Mouse (Mus musculus): Measurements from ENCODE around the gene Zfyve26.

DNA sequence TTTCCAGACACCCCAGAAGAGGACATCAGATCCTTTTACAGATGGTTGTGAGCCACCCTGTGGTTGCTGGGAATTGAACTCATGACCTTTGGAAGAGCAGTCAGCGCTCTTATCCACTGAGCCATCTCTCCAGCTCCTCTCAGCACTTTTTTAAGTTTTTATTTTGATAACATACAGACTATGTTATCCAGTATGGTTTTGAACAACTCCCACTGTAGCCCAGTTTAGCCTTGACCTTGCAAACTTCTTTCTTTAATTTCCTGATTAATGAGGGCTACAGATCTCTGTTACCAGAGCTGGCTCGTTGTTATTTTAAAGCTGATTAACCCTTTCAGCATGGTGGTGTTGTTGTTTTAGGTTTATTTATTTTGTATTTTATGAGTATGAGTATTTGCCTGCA is 30.1 kb upstream of the Zfyve26 start:
- no peak for TF ChIP-seq CTCF (IDR thresholded peaks at IDR 0.05; ENCODE audit: low read depth)
- TF ChIP-seq EP300 (IDR thresholded peaks at IDR 0.05; ENCODE audit: low read depth) = no peak

Data from liver, postnatal 0 days (tissue).